Mouse (Mus musculus): ENCODE data around the gene Ankrd2. TPM values are rescaled to one million over a fixed set of nuclear protein-coding genes. Genes with fewer than 3 reads are reported as not detected.

Ankrd2 gene
- 0.71 and 0.94 TPM in 2 replicates for polyA plus RNA-seq (2015; fragmentation: Nextera tagmentation; extraction: Ambion mirVana)

DNA sequence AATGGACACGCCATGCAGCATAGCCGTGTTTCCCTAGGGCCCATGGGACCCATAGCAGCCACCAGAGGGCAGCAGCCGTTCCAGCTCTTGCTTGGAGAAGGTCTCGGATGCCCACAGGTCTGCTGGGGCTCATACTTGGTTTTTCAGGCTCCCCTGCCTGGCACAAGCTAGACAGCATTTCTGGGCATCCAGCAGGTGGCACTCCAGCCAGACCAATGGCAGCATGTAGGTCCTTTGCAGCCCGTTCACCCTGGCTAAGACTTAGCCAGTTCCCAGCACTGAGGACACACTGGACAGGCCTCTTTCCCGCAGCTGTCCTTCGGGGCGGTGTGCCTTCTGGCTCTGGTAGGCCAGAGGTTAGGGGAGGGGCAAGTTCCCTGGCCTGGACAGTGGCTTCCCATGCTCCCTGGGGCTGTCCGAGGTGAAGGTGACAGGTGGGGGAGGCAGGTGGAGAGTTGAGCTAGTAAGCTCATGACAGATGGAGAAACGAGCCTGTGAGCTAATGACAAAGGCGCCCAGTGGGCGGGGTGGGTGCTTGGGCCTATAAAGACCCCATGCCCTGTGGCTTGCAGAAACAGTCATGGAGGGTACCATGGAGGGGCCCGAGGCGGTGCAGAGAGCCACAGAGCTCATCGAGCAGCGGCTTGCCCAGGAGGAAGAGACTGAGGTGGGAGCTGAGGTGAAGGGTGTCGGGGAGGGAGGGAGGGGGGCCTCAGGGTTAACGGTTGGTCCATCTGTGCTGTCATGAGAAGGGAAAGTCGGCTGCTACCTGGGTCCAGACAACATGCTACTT lies at the start of gene Ankrd2:
Gene Ankrd2, plus strand, starts transcription at position 545 of the 793 bp plus-strand sequence.
- peak; percentile 83 for ATAC-seq
- H3K9ac ChIP-seq (ENCODE audit: low read depth, low read length) = no peak within 1 kb of the TSS
- no peaks in the 10 kb centered on the region for H3K36me3 ChIP-seq (ENCODE audit: control insufficient read depth, insufficient read depth, low read length)
- H3K4me1 ChIP-seq (ENCODE audit: control insufficient read depth, insufficient read depth, low read length) = peaks cover 2% of the 10 kb centered on the region; the same call in 1 of the 2 replicates
- H3K4me2 ChIP-seq (ENCODE audit: low read length) = no peak within 1 kb of the TSS
- no peaks in the 10 kb centered on the region for H3K9me3 ChIP-seq (replicated peaks; ENCODE audit: control insufficient read depth, low read length, poor library complexity, severe bottlenecking)
- H3K27ac ChIP-seq (ENCODE audit: low read length) = no peak within 1 kb of the TSS
- H3K27me3 ChIP-seq (ENCODE audit: control insufficient read depth, insufficient read depth, low read depth, low read length) = no peaks in the 10 kb centered on the region
- WGBS = 63% methylated on average over 19 of the region's 19 CpGs
- no peak within 1 kb of the TSS for H3K4me3 ChIP-seq (ENCODE audit: low read depth, low read length)

DNA sequence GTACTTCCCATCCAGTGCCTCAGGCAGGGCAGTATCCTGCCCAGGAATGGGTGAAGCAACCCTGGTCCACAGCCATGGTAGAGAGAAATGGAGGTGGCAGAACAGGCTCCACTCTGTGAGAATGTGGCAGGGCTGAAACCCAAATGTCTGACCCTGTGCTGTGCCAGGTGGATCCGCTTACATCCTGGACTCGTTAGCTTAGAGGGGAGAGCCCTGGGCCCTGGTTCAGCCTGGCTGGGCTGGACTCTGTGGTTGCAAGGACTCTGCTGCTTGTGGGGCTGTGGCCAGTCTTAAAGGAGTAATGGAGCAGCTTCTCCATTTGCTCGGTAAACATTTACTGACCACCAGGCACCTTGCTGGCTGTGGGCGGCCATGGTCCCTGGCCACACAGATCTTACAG lies 48.6 kb upstream of the Ankrd2 start:
- no peak overlapping the region for H3K27ac ChIP-seq (ENCODE audit: low read length)
- H3K9ac ChIP-seq (ENCODE audit: low read depth, low read length) = no peak overlapping the region
- WGBS = 94% methylated on average over 4 of the region's 4 CpGs
- H3K9me3 ChIP-seq (replicated peaks; ENCODE audit: control insufficient read depth, low read length, poor library complexity, severe bottlenecking) = no peaks in the 10 kb centered on the region
- no peak overlapping the region for H3K4me2 ChIP-seq (ENCODE audit: low read length)
- peaks cover 5% of the 10 kb centered on the region; the same call in 1 of the 2 replicates for H3K27me3 ChIP-seq (ENCODE audit: control insufficient read depth, insufficient read depth, low read depth, low read length)
- no peaks in the 10 kb centered on the region for H3K36me3 ChIP-seq (ENCODE audit: control insufficient read depth, insufficient read depth, low read length)
- H3K4me3 ChIP-seq (ENCODE audit: low read depth, low read length) = no peak overlapping the region
- ATAC-seq = no peak
- peaks cover 6% of the 10 kb centered on the region; the same call in 1 of the 2 replicates for H3K4me1 ChIP-seq (ENCODE audit: control insufficient read depth, insufficient read depth, low read length)

DNA sequence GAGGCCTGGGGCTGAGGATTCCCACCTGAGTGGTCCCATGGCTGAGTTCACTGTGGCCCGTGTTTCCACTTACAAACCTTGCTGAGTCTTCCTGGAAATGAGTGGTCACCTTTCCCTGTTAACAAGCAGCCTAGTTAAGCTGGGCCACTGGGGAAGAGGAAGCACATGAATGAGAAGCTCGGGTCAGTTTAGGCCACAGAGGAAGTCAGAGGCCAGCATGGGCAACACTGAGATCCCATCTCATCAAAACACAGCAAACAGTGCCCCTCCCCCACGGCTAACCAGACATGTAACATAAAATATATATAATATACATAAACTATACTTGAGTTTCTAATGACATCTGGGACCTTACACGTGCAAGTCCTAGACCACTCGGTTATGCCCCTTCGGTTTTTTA lies 46.0 kb upstream of the Ankrd2 start:
- no peaks in the 10 kb centered on the region for H3K27me3 ChIP-seq (ENCODE audit: control insufficient read depth, insufficient read depth, low read depth, low read length)
- no peak overlapping the region for H3K4me3 ChIP-seq (ENCODE audit: low read depth, low read length)
- no peak overlapping the region for H3K4me2 ChIP-seq (ENCODE audit: low read length)
- H3K36me3 ChIP-seq (ENCODE audit: control insufficient read depth, insufficient read depth, low read length) = no peaks in the 10 kb centered on the region
- no peak overlapping the region for H3K9ac ChIP-seq (ENCODE audit: low read depth, low read length)
- ATAC-seq = no peak
- 79% methylated on average over 6 of the region's 6 CpGs for WGBS
- no peaks in the 10 kb centered on the region for H3K9me3 ChIP-seq (replicated peaks; ENCODE audit: control insufficient read depth, low read length, poor library complexity, severe bottlenecking)
- no peak overlapping the region for H3K27ac ChIP-seq (ENCODE audit: low read length)
- H3K4me1 ChIP-seq (ENCODE audit: control insufficient read depth, insufficient read depth, low read length) = no peaks in the 10 kb centered on the region

- H3K27me3 ChIP-seq (ENCODE audit: control insufficient read depth, insufficient read depth, low read depth, low read length) = no peaks in the 10 kb centered on the region
- no peaks in the 10 kb centered on the region for H3K9me3 ChIP-seq (replicated peaks; ENCODE audit: control insufficient read depth, low read length, poor library complexity, severe bottlenecking)
- no peak overlapping the region; the same call in 1 of the 2 replicates for H3K27ac ChIP-seq (ENCODE audit: low read length)
Measured at GRCm38 (mm10) chr19:41991926-41992477, 43.8 kb upstream of the Ankrd2 start.

GRCm38 (mm10) chr19:41992971-41993370 lies 42.8 kb upstream of the Ankrd2 start:
- H3K36me3 ChIP-seq (ENCODE audit: control insufficient read depth, insufficient read depth, low read length) = no peaks in the 10 kb centered on the region
- H3K4me2 ChIP-seq (ENCODE audit: low read length) = no peak overlapping the region
- no peak for ATAC-seq
- H3K27ac ChIP-seq (ENCODE audit: low read length) = no peak overlapping the region
- H3K4me1 ChIP-seq (ENCODE audit: control insufficient read depth, insufficient read depth, low read length) = no peaks in the 10 kb centered on the region
- no peaks in the 10 kb centered on the region for H3K27me3 ChIP-seq (ENCODE audit: control insufficient read depth, insufficient read depth, low read depth, low read length)
- WGBS = 89% methylated on average over 2 of the region's 2 CpGs
- H3K9me3 ChIP-seq (replicated peaks; ENCODE audit: control insufficient read depth, low read length, poor library complexity, severe bottlenecking) = no peaks in the 10 kb centered on the region
- H3K9ac ChIP-seq (ENCODE audit: low read depth, low read length) = no peak overlapping the region
- no peak overlapping the region for H3K4me3 ChIP-seq (ENCODE audit: low read depth, low read length)

More at GRCm38 (mm10) chr19:41991926-41992477, 43.8 kb upstream of the Ankrd2 start:
- H3K36me3 ChIP-seq (ENCODE audit: control insufficient read depth, insufficient read depth, low read length) = no peaks in the 10 kb centered on the region
- no peaks in the 10 kb centered on the region for H3K4me1 ChIP-seq (ENCODE audit: control insufficient read depth, insufficient read depth, low read length)
- H3K4me3 ChIP-seq (ENCODE audit: low read depth, low read length) = no peak overlapping the region
- 34% methylated on average over 6 of the region's 6 CpGs for WGBS
- ATAC-seq = no peak
- H3K9ac ChIP-seq (ENCODE audit: low read depth, low read length) = no peak overlapping the region
- no peak overlapping the region for H3K4me2 ChIP-seq (ENCODE audit: low read length)

- Histone ChIP-seq H3K4me1 (ENCODE audit: control insufficient read depth, insufficient read depth, low read length) (no peaks in the 10 kb centered on the region), H3K27ac (ENCODE audit: low read length) (no peak overlapping the region), H3K27me3 (ENCODE audit: control insufficient read depth, insufficient read depth, low read depth, low read length) (no peaks in the 10 kb centered on the region), H3K36me3 (ENCODE audit: control insufficient read depth, insufficient read depth, low read length) (no peaks in the 10 kb centered on the region), H3K9me3 (replicated peaks; ENCODE audit: control insufficient read depth, low read length, poor library complexity, severe bottlenecking) (no peaks in the 10 kb centered on the region), H3K4me2 (ENCODE audit: low read length) (no peak overlapping the region), H3K9ac (ENCODE audit: low read depth, low read length) (no peak overlapping the region), H3K4me3 (ENCODE audit: low read depth, low read length) (no peak overlapping the region)
- WGBS = 80% methylated on average over 6 of the region's 6 CpGs
- no peak for ATAC-seq
Measured at GRCm38 (mm10) chr19:41993484-41993883, 42.3 kb upstream of the Ankrd2 start.

DNA sequence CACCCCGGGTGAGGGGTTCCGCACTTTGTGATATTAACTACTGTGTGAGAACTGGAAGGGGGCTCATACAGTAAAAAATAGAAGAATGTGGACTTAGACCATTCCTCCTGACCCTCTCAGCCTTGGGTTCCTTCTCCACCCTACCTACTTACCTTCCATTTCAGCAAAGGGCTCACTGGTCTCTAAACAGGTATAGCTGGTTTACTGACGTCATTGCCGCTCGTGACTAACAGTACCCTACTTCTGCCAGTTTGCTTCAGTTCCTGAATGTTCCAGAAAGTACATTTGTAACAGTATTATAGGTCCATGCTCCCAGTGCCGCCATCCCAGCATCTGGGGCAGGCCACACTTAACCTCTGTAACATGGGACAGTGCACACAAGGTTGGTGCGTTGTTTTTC lies 41.8 kb upstream of the Ankrd2 start:
- WGBS = 97% methylated on average over 7 of the region's 7 CpGs

GRCm38 (mm10) chr19:41995483-41995882 lies 40.3 kb upstream of the Ankrd2 start:
- H3K4me2 ChIP-seq (ENCODE audit: low read length) = no peak overlapping the region
- no peaks in the 10 kb centered on the region for H3K4me1 ChIP-seq (ENCODE audit: control insufficient read depth, insufficient read depth, low read length)
- no peak for ATAC-seq
- H3K9me3 ChIP-seq (replicated peaks; ENCODE audit: control insufficient read depth, low read length, poor library complexity, severe bottlenecking) = no peaks in the 10 kb centered on the region
- H3K9ac ChIP-seq (ENCODE audit: low read depth, low read length) = no peak overlapping the region
- no peaks in the 10 kb centered on the region for H3K36me3 ChIP-seq (ENCODE audit: control insufficient read depth, insufficient read depth, low read length)
- H3K4me3 ChIP-seq (ENCODE audit: low read depth, low read length) = no peak overlapping the region
- 57% methylated on average over 1 of the region's 1 CpGs for WGBS
- no peak overlapping the region for H3K27ac ChIP-seq (ENCODE audit: low read length)
- H3K27me3 ChIP-seq (ENCODE audit: control insufficient read depth, insufficient read depth, low read depth, low read length) = no peaks in the 10 kb centered on the region

More for the DNA sequence above, 41.8 kb upstream of the Ankrd2 start:
- ATAC-seq = no peak
- no peak overlapping the region for H3K9ac ChIP-seq (ENCODE audit: low read depth, low read length)
- H3K4me1 ChIP-seq (ENCODE audit: control insufficient read depth, insufficient read depth, low read length) = no peaks in the 10 kb centered on the region
- no peaks in the 10 kb centered on the region for H3K36me3 ChIP-seq (ENCODE audit: control insufficient read depth, insufficient read depth, low read length)
- H3K27me3 ChIP-seq (ENCODE audit: control insufficient read depth, insufficient read depth, low read depth, low read length) = no peaks in the 10 kb centered on the region
- H3K27ac ChIP-seq (ENCODE audit: low read length) = no peak overlapping the region
- no peak overlapping the region for H3K4me3 ChIP-seq (ENCODE audit: low read depth, low read length)
- no peak overlapping the region for H3K4me2 ChIP-seq (ENCODE audit: low read length)
- no peaks in the 10 kb centered on the region for H3K9me3 ChIP-seq (replicated peaks; ENCODE audit: control insufficient read depth, low read length, poor library complexity, severe bottlenecking)

GRCm38 (mm10) chr19:41997090-41997489 lies 38.7 kb upstream of the Ankrd2 start:
- H3K9ac ChIP-seq (ENCODE audit: low read depth, low read length) = no peak overlapping the region
- ATAC-seq = no peak
- no peaks in the 10 kb centered on the region for H3K36me3 ChIP-seq (ENCODE audit: control insufficient read depth, insufficient read depth, low read length)
- no peaks in the 10 kb centered on the region for H3K9me3 ChIP-seq (replicated peaks; ENCODE audit: control insufficient read depth, low read length, poor library complexity, severe bottlenecking)
- no peak overlapping the region for H3K4me3 ChIP-seq (ENCODE audit: low read depth, low read length)
- H3K27me3 ChIP-seq (ENCODE audit: control insufficient read depth, insufficient read depth, low read depth, low read length) = no peaks in the 10 kb centered on the region
- no peak overlapping the region for H3K27ac ChIP-seq (ENCODE audit: low read length)
- no peaks in the 10 kb centered on the region for H3K4me1 ChIP-seq (ENCODE audit: control insufficient read depth, insufficient read depth, low read length)
- H3K4me2 ChIP-seq (ENCODE audit: low read length) = no peak overlapping the region
- WGBS = 96% methylated on average over 10 of the region's 10 CpGs
